Mouse (Mus musculus): ENCODE results near the gene Lama1. TPM values are rescaled to one million over a fixed set of nuclear protein-coding genes. Genes with fewer than 3 reads are reported as not detected.

Gene Lama1
- polyA plus RNA-seq (2014; fragmentation: Nextera tagmentation; extraction: Ambion mirVana), result 2.8 and 4.3 TPM in 2 replicates

GRCm38 (mm10) chr17:67696694-67697386, at the start of gene Lama1:
Gene Lama1 (plus strand): TSS chr17:67697259.
- whole genome bisulfite sequencing, result 3% methylated on average over 29 of the region's 32 CpGs
- peak within 1 kb of the TSS; percentile 62 for H3K4me3 ChIP-seq (ENCODE audit: low read depth, low read length)
- H3K27me3 ChIP-seq (replicated peaks; ENCODE audit: control insufficient read depth, insufficient read depth, low read length), result peaks cover 24% of the 10 kb centered on the region
- H3K27ac ChIP-seq (ENCODE audit: low read depth, low read length), result no peak within 1 kb of the TSS
- H3K4me1 ChIP-seq (replicated peaks; ENCODE audit: control insufficient read depth, insufficient read depth, low read length), result peaks cover 3% of the 10 kb centered on the region; the same call in 1 of the 2 replicates
- no peaks in the 10 kb centered on the region for H3K36me3 ChIP-seq (ENCODE audit: control insufficient read depth, insufficient read depth, low read length)
- peak; percentile 89 for ATAC-seq (replicated peaks; ENCODE audit: low FRiP score)
- H3K4me2 ChIP-seq, result peak within 1 kb of the TSS; percentile 90
- no peaks in the 10 kb centered on the region for H3K9me3 ChIP-seq (ENCODE audit: control insufficient read depth, low read length)
- H3K9ac ChIP-seq (ENCODE audit: low read depth, low read length), result peak within 1 kb of the TSS; percentile 46
- DNase-seq (ENCODE audit: low spot score), result peak; percentile 85

GRCm38 (mm10) chr17:67651506-67651905, 45.6 kb upstream of the Lama1 start:
- 15% methylated on average over 4 of the region's 4 CpGs for WGBS
- Histone ChIP-seq H3K4me3 (ENCODE audit: low read depth, low read length) (no peak overlapping the region), H3K27ac (ENCODE audit: low read depth, low read length) (no peak overlapping the region), H3K4me1 (replicated peaks; ENCODE audit: control insufficient read depth, insufficient read depth, low read length) (no peaks in the 10 kb centered on the region), H3K4me2 (no peak overlapping the region), H3K9ac (ENCODE audit: low read depth, low read length) (no peak overlapping the region), H3K36me3 (ENCODE audit: control insufficient read depth, insufficient read depth, low read length) (no peaks in the 10 kb centered on the region), H3K9me3 (ENCODE audit: control insufficient read depth, low read length) (no peaks in the 10 kb centered on the region), H3K27me3 (replicated peaks; ENCODE audit: control insufficient read depth, insufficient read depth, low read length) (no peaks in the 10 kb centered on the region)
- ATAC-seq (replicated peaks; ENCODE audit: low FRiP score) (no peak), DNase-seq (ENCODE audit: low spot score) (no peak)

GRCm38 (mm10) chr17:67664299-67664698, 32.8 kb upstream of the Lama1 start:
- 61% methylated on average over 3 of the region's 3 CpGs for WGBS
- Histone ChIP-seq H3K36me3 (ENCODE audit: control insufficient read depth, insufficient read depth, low read length) (no peaks in the 10 kb centered on the region), H3K27ac (ENCODE audit: low read depth, low read length) (no peak overlapping the region), H3K27me3 (replicated peaks; ENCODE audit: control insufficient read depth, insufficient read depth, low read length) (no peaks in the 10 kb centered on the region), H3K9ac (ENCODE audit: low read depth, low read length) (no peak overlapping the region), H3K9me3 (ENCODE audit: control insufficient read depth, low read length) (no peaks in the 10 kb centered on the region), H3K4me2 (no peak overlapping the region), H3K4me3 (ENCODE audit: low read depth, low read length) (no peak overlapping the region), H3K4me1 (replicated peaks; ENCODE audit: control insufficient read depth, insufficient read depth, low read length) (no peaks in the 10 kb centered on the region)
- no peak for ATAC-seq (replicated peaks; ENCODE audit: low FRiP score)
- no peak for DNase-seq (ENCODE audit: low spot score)

- ATAC-seq (replicated peaks; ENCODE audit: low FRiP score) (no peak), DNase-seq (ENCODE audit: low spot score) (no peak)
- Histone ChIP-seq H3K4me1 (replicated peaks; ENCODE audit: control insufficient read depth, insufficient read depth, low read length) (no peaks in the 10 kb centered on the region), H3K27ac (ENCODE audit: low read depth, low read length) (no peak overlapping the region), H3K9me3 (ENCODE audit: control insufficient read depth, low read length) (no peaks in the 10 kb centered on the region), H3K4me2 (no peak overlapping the region), H3K36me3 (ENCODE audit: control insufficient read depth, insufficient read depth, low read length) (no peaks in the 10 kb centered on the region), H3K9ac (ENCODE audit: low read depth, low read length) (no peak overlapping the region), H3K4me3 (ENCODE audit: low read depth, low read length) (no peak overlapping the region), H3K27me3 (replicated peaks; ENCODE audit: control insufficient read depth, insufficient read depth, low read length) (no peaks in the 10 kb centered on the region)
- WGBS, result 54% methylated on average over 5 of the region's 5 CpGs
These were observed 30.1 kb upstream of the Lama1 start for GRCm38 (mm10) chr17:67666981-67667380.

- Histone ChIP-seq H3K9ac (ENCODE audit: low read depth, low read length) (no peak overlapping the region), H3K4me2 (no peak overlapping the region), H3K9me3 (ENCODE audit: control insufficient read depth, low read length) (no peaks in the 10 kb centered on the region), H3K36me3 (ENCODE audit: control insufficient read depth, insufficient read depth, low read length) (no peaks in the 10 kb centered on the region), H3K4me1 (replicated peaks; ENCODE audit: control insufficient read depth, insufficient read depth, low read length) (no peaks in the 10 kb centered on the region), H3K27me3 (replicated peaks; ENCODE audit: control insufficient read depth, insufficient read depth, low read length) (no peaks in the 10 kb centered on the region), H3K4me3 (ENCODE audit: low read depth, low read length) (no peak overlapping the region), H3K27ac (ENCODE audit: low read depth, low read length) (no peak overlapping the region)
- WGBS, result 21% methylated on average over 3 of the region's 3 CpGs
- peak; percentile 45 for DNase-seq (ENCODE audit: low spot score)
- ATAC-seq (replicated peaks; ENCODE audit: low FRiP score), result no peak
These were observed 29.1 kb upstream of the Lama1 start for GRCm38 (mm10) chr17:67667981-67668380.

GRCm38 (mm10) chr17:67678576-67678975, 18.5 kb upstream of the Lama1 start:
- H3K4me3 ChIP-seq (ENCODE audit: low read depth, low read length), result no peak overlapping the region
- H3K4me2 ChIP-seq, result no peak overlapping the region
- H3K9ac ChIP-seq (ENCODE audit: low read depth, low read length), result no peak overlapping the region
- H3K9me3 ChIP-seq (ENCODE audit: control insufficient read depth, low read length), result no peaks in the 10 kb centered on the region
- no peaks in the 10 kb centered on the region for H3K4me1 ChIP-seq (replicated peaks; ENCODE audit: control insufficient read depth, insufficient read depth, low read length)
- ATAC-seq (replicated peaks; ENCODE audit: low FRiP score) (no peak), DNase-seq (ENCODE audit: low spot score) (no peak)
- H3K27ac ChIP-seq (ENCODE audit: low read depth, low read length), result no peak overlapping the region
- H3K36me3 ChIP-seq (ENCODE audit: control insufficient read depth, insufficient read depth, low read length), result no peaks in the 10 kb centered on the region
- no peaks in the 10 kb centered on the region for H3K27me3 ChIP-seq (replicated peaks; ENCODE audit: control insufficient read depth, insufficient read depth, low read length)
- 67% methylated on average over 1 of the region's 1 CpGs for WGBS

GRCm38 (mm10) chr17:67681084-67681483, 16.0 kb upstream of the Lama1 start:
- Histone ChIP-seq H3K9me3 (ENCODE audit: control insufficient read depth, low read length) (no peaks in the 10 kb centered on the region), H3K4me1 (replicated peaks; ENCODE audit: control insufficient read depth, insufficient read depth, low read length) (no peaks in the 10 kb centered on the region), H3K36me3 (ENCODE audit: control insufficient read depth, insufficient read depth, low read length) (no peaks in the 10 kb centered on the region), H3K4me3 (ENCODE audit: low read depth, low read length) (no peak overlapping the region), H3K9ac (ENCODE audit: low read depth, low read length) (no peak overlapping the region), H3K27me3 (replicated peaks; ENCODE audit: control insufficient read depth, insufficient read depth, low read length) (no peaks in the 10 kb centered on the region), H3K27ac (ENCODE audit: low read depth, low read length) (no peak overlapping the region), H3K4me2 (no peak overlapping the region)
- DNase-seq (ENCODE audit: low spot score), result no peak
- no peak for ATAC-seq (replicated peaks; ENCODE audit: low FRiP score)
- 69% methylated on average over 6 of the region's 6 CpGs for WGBS

- DNase-seq (ENCODE audit: low spot score), result no peak
- no peak for ATAC-seq (replicated peaks; ENCODE audit: low FRiP score)
- Histone ChIP-seq H3K36me3 (ENCODE audit: control insufficient read depth, insufficient read depth, low read length) (no peaks in the 10 kb centered on the region), H3K4me2 (no peak overlapping the region), H3K9me3 (ENCODE audit: control insufficient read depth, low read length) (no peaks in the 10 kb centered on the region), H3K4me1 (replicated peaks; ENCODE audit: control insufficient read depth, insufficient read depth, low read length) (no peaks in the 10 kb centered on the region), H3K27me3 (replicated peaks; ENCODE audit: control insufficient read depth, insufficient read depth, low read length) (no peaks in the 10 kb centered on the region), H3K9ac (ENCODE audit: low read depth, low read length) (no peak overlapping the region), H3K4me3 (ENCODE audit: low read depth, low read length) (no peak overlapping the region), H3K27ac (ENCODE audit: low read depth, low read length) (no peak overlapping the region)
- 50% methylated on average over 14 of the region's 14 CpGs for WGBS
These were observed 11.9 kb upstream of the Lama1 start for GRCm38 (mm10) chr17:67685022-67685743.

- ATAC-seq (replicated peaks; ENCODE audit: low FRiP score), result no peak
- no peak overlapping the region for H3K4me3 ChIP-seq (ENCODE audit: low read depth, low read length)
- no peaks in the 10 kb centered on the region for H3K27me3 ChIP-seq (replicated peaks; ENCODE audit: control insufficient read depth, insufficient read depth, low read length)
- no peak overlapping the region for H3K4me2 ChIP-seq
- DNase-seq (ENCODE audit: low spot score), result no peak
- H3K36me3 ChIP-seq (ENCODE audit: control insufficient read depth, insufficient read depth, low read length), result no peaks in the 10 kb centered on the region
- no peaks in the 10 kb centered on the region for H3K9me3 ChIP-seq (ENCODE audit: control insufficient read depth, low read length)
- no peak overlapping the region for H3K9ac ChIP-seq (ENCODE audit: low read depth, low read length)
- WGBS, result 80% methylated on average over 6 of the region's 6 CpGs
- H3K27ac ChIP-seq (ENCODE audit: low read depth, low read length), result no peak overlapping the region
- H3K4me1 ChIP-seq (replicated peaks; ENCODE audit: control insufficient read depth, insufficient read depth, low read length), result no peaks in the 10 kb centered on the region
These were observed 9.6 kb upstream of the Lama1 start for GRCm38 (mm10) chr17:67687505-67687904.

All from liver, embryonic 11.5 days (tissue).